Mouse (Mus musculus) intestine, embryonic 16.5 days (tissue): ENCODE measurements at regions not wholly inside any gene's neighbourhood (a gene's known extent, or its start where the extent isn't known, plus 50 kb on each side); places are given as distances from the start of the nearest gene placed in this dataset.

Experiments
- ATAC-seq: fragments of 200-750 bp; cut with Nextera tagmentation; 2 replicates; pipeline ENCODE4 v1.8.0; 2017; ENCODE audit warnings: moderate TSS enrichment, moderate library complexity
- H3K27ac ChIP-seq: fragments of 300-500 bp; sonication (generic); 2 replicates; pipeline ENCODE4 v1.5.1; 2014; ENCODE audit warnings: mild to moderate bottlenecking, low read length
- H3K27me3 ChIP-seq: fragments of 300-500 bp; sonication (generic); replicated peaks from 2 replicates; pipeline ENCODE4 v1.6.1; 2014; ENCODE audit warnings: low read length, control low read depth, mixed read lengths; ENCODE audit not compliant: control insufficient read depth, insufficient read depth
- H3K36me3 ChIP-seq: fragments of 300-500 bp; sonication (generic); 2 replicates; pipeline ENCODE4 v1.6.1; 2014; ENCODE audit warnings: low read length, control low read depth; ENCODE audit not compliant: control insufficient read depth, insufficient read depth
- H3K4me1 ChIP-seq: fragments of 300-500 bp; sonication (generic); 2 replicates; pipeline ENCODE4 v1.6.1; 2014; ENCODE audit warnings: low read length, control low read depth, mixed read lengths; ENCODE audit not compliant: control insufficient read depth, insufficient read depth
- H3K4me2 ChIP-seq: fragments of 300-500 bp; sonication (generic); 2 replicates; pipeline ENCODE4 v1.6.1; 2014; ENCODE audit warnings: low read depth, low read length, control low read depth
- H3K4me3 ChIP-seq: fragments of 300-500 bp; sonication (generic); 2 replicates; pipeline ENCODE4 v1.5.1; 2014; ENCODE audit warnings: mild to moderate bottlenecking, low read length
- H3K9ac ChIP-seq: fragments of 300-500 bp; sonication (generic); 2 replicates; pipeline ENCODE4 v1.6.1; 2014; ENCODE audit warnings: low read depth, low read length
- H3K9me3 ChIP-seq: fragments of 300-500 bp; sonication (generic); 2 replicates; pipeline ENCODE4 v1.6.1; 2016; ENCODE audit warnings: low read length, control low read depth; ENCODE audit not compliant: control insufficient read depth
- whole genome bisulfite sequencing: fragments of 180-500 bp; shearing (Covaris S2); extraction: QIAGEN DNeasy Blood & Tissue Kit; methylation state at CpG from one replicate; pipeline ENCODE4 v1.1.7; 2014; 5-methylcytosine and 5-hydroxymethylcytosine counted together

GRCm38 (mm10) chr7:65787849-65788248, 73.7 kb upstream of the Pcsk6 start:
- no peaks in the 10 kb centered on the region for H3K9me3 ChIP-seq
- peaks cover 20% of the 10 kb centered on the region for H3K4me1 ChIP-seq
- no peak overlapping the region for H3K4me3 ChIP-seq
- 88% methylated on average over 5 of the region's 5 CpGs for WGBS
- no peaks in the 10 kb centered on the region for H3K27me3 ChIP-seq
- ATAC-seq: no peak
- no peak overlapping the region for H3K4me2 ChIP-seq
- H3K9ac ChIP-seq: no peak overlapping the region
- H3K36me3 ChIP-seq: no peaks in the 10 kb centered on the region
- H3K27ac ChIP-seq: no peak overlapping the region

GRCm38 (mm10) chr7:65790264-65790663, 71.3 kb upstream of the Pcsk6 start:
- peak; percentile 43; the same call in 1 of the 2 replicates for ATAC-seq
- WGBS: 58% methylated on average over 6 of the region's 6 CpGs
- peaks cover 20% of the 10 kb centered on the region for H3K4me1 ChIP-seq

GRCm38 (mm10) chr7:65792187-65792823, 69.2 kb upstream of the Pcsk6 start:
- peak; percentile 83 for ATAC-seq
- H3K27ac ChIP-seq: peak overlapping the region; percentile 14; the same call in 1 of the 2 replicates

More at GRCm38 (mm10) chr7:65790264-65790663, 71.3 kb upstream of the Pcsk6 start:
- Histone ChIP-seq H3K27ac (no peak overlapping the region), H3K4me2 (no peak overlapping the region), H3K9ac (no peak overlapping the region), H3K4me3 (no peak overlapping the region), H3K9me3 (no peaks in the 10 kb centered on the region), H3K36me3 (no peaks in the 10 kb centered on the region), H3K27me3 (no peaks in the 10 kb centered on the region)

GRCm38 (mm10) chr7:65802306-65802705, 59.2 kb upstream of the Pcsk6 start:
- no peak overlapping the region for H3K4me2 ChIP-seq
- no peaks in the 10 kb centered on the region for H3K27me3 ChIP-seq
- H3K36me3 ChIP-seq: no peaks in the 10 kb centered on the region
- H3K4me1 ChIP-seq: peaks cover 13% of the 10 kb centered on the region
- no peak overlapping the region for H3K9ac ChIP-seq
- ATAC-seq: no peak
- no peak overlapping the region for H3K4me3 ChIP-seq
- 84% methylated on average over 5 of the region's 5 CpGs for WGBS
- no peak overlapping the region for H3K27ac ChIP-seq
- H3K9me3 ChIP-seq: no peaks in the 10 kb centered on the region

More at GRCm38 (mm10) chr7:65792187-65792823, 69.2 kb upstream of the Pcsk6 start:
- H3K9ac ChIP-seq: no peak overlapping the region
- H3K4me2 ChIP-seq: 0 out of 2 replicates have a peak overlapping the region, but pooled peaks have one; percentile 8
- no peaks in the 10 kb centered on the region for H3K27me3 ChIP-seq
- 77% methylated on average over 10 of the region's 10 CpGs for WGBS
- H3K4me1 ChIP-seq: peaks cover 20% of the 10 kb centered on the region
- H3K4me3 ChIP-seq: no peak overlapping the region
- no peaks in the 10 kb centered on the region for H3K9me3 ChIP-seq
- H3K36me3 ChIP-seq: no peaks in the 10 kb centered on the region

GRCm38 (mm10) chr7:65802806-65803205, 58.7 kb upstream of the Pcsk6 start:
- H3K4me1 ChIP-seq: peaks cover 13% of the 10 kb centered on the region
- peak; percentile 34; the same call in 1 of the 2 replicates for ATAC-seq
- H3K36me3 ChIP-seq: no peaks in the 10 kb centered on the region
- H3K27ac ChIP-seq: peak overlapping the region; percentile 53; the same call in 1 of the 2 replicates
- no peak overlapping the region for H3K4me3 ChIP-seq
- no peak overlapping the region for H3K9ac ChIP-seq
- no peaks in the 10 kb centered on the region for H3K9me3 ChIP-seq
- no peaks in the 10 kb centered on the region for H3K27me3 ChIP-seq
- WGBS: 84% methylated on average over 8 of the region's 8 CpGs
- H3K4me2 ChIP-seq: no peak overlapping the region

GRCm38 (mm10) chr7:65803422-65804303, 57.9 kb upstream of the Pcsk6 start:
- H3K36me3 ChIP-seq: no peaks in the 10 kb centered on the region
- peak overlapping the region; percentile 53; the same call in 1 of the 2 replicates for H3K27ac ChIP-seq
- H3K4me1 ChIP-seq: peaks cover 13% of the 10 kb centered on the region
- ATAC-seq: peak; percentile 88
- 20% methylated on average over 11 of the region's 11 CpGs for WGBS
- peak overlapping the region; percentile 7; the same call in 1 of the 2 replicates for H3K4me2 ChIP-seq
- no peak overlapping the region for H3K9ac ChIP-seq
- H3K9me3 ChIP-seq: no peaks in the 10 kb centered on the region
- H3K27me3 ChIP-seq: no peaks in the 10 kb centered on the region
- no peak overlapping the region for H3K4me3 ChIP-seq
